Mouse (Mus musculus) megakaryocyte, embryonic 14.5 days (primary cell): ENCODE results near the gene Gm7029.

Experiments
- FLI1 ChIP-seq: IDR thresholded peaks from 2 replicates; pipeline ENCODE4 v1.6.1; 2012; ENCODE audit warnings: low read length, inconsistent platforms, mixed read lengths
- GATA1 ChIP-seq: IDR thresholded peaks from 3 replicates; pipeline ENCODE4 v1.6.1; 2012; ENCODE audit warnings: mixed read lengths, low read length, inconsistent platforms, borderline replicate concordance

GRCm38 (mm10) chr17:33848139-33848538 is 25.5 kb upstream of the Gm7029 start:
- TF ChIP-seq GATA1 = no peak
- TF ChIP-seq FLI1 = no peak
